Mouse (Mus musculus) brown adipose tissue, adult 24 weeks (tissue): ENCODE data around the gene Foxp4. TPM values are rescaled to one million over a fixed set of nuclear protein-coding genes. Genes with fewer than 3 reads are reported as not detected.

Source experiments
- H3K27ac ChIP-seq: fragments of 200-500 bp; replicated peaks from 2 replicates; pipeline ENCODE4 v1.5.1; 2012; ENCODE audit warnings: low read depth, mild to moderate bottlenecking, low read length
- H3K4me1 ChIP-seq: fragments of 200-500 bp; 2 replicates; pipeline ENCODE4 v1.6.1; 2012; ENCODE audit warnings: low read length, mixed read lengths; ENCODE audit not compliant: control insufficient read depth, insufficient read depth, insufficient read length
- H3K4me3 ChIP-seq: fragments of 200-500 bp; 2 replicates; pipeline ENCODE4 v1.5.1; 2012; ENCODE audit warnings: low read depth, mild to moderate bottlenecking, low read length, moderate library complexity; ENCODE audit not compliant: insufficient read depth
- polyA plus RNA-seq: library from polyadenylated mRNA; stranded (reverse); fragments of >200 nt; gene quantifications from 2 replicates; pipeline ENCODE4 v1.2.4, GENCODE M21; 2012; ENCODE audit not compliant: missing spikeins, insufficient read depth, insufficient read length

Foxp4 gene
- polyA plus RNA-seq, 1 experiment: 9.2 TPM

DNA sequence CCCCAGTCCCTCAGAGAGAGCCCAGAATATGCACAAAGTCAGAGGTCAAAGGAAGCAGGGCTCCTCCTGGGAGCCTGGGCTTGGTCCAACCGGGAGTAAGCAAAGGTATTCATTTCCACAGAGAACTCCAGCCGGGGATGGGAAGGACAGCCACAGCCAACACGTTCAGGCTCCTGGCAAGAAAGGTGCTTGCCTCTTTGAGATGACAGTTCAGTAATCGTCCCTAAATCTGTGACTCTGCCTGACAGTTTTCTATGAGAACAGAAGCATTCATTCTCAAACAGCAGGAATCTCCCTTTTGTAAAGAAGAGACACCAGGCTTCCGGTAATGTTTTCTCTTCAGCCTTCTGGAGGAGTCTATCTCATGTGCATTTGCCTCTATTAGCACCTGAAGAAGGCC is 4.6 kb downstream of the Foxp4 start:
- Histone ChIP-seq H3K4me1 (peaks cover 20% of the 10 kb centered on the region), H3K4me3 (no peak overlapping the region), H3K27ac (no peak overlapping the region)

GRCm38 (mm10) chr17:47917907-47918306 is 6.5 kb downstream of the Foxp4 start:
- no peak overlapping the region for H3K4me3 ChIP-seq
- H3K27ac ChIP-seq: no peak overlapping the region
- H3K4me1 ChIP-seq: peaks cover 20% of the 10 kb centered on the region

GRCm38 (mm10) chr17:47917212-47917611 is 7.2 kb downstream of the Foxp4 start:
- no peak overlapping the region for H3K27ac ChIP-seq
- H3K4me1 ChIP-seq: peaks cover 16% of the 10 kb centered on the region
- H3K4me3 ChIP-seq: no peak overlapping the region

DNA sequence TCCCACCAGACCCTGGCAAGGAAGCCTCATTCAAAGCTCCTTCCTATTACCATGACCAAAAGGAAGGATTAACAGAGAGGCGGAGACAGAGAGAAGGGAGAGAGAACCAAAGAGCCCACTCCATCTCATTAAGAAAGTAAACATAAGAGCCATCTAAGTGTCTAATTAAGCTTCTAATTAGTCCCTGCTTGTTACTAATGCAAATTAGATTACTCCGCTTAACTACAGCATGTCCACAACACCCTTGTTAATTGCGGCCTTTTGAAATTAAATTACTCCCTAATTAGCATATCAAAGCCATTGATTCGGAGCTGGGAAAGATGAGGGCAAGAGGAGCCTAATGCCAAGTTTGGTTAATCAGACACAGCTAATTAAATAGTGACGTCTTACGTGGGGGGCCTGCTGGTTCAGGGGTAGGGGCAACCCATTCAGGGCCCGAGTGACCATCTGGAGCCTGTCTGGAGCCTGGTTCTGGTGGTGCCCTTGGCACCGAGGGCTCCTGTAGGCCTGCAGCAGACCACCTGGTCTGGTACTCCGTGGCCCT is 9.7 kb downstream of the Foxp4 start:
- no peak overlapping the region for H3K4me3 ChIP-seq
- H3K27ac ChIP-seq: no peak overlapping the region
- no peaks in the 10 kb centered on the region for H3K4me1 ChIP-seq

GRCm38 (mm10) chr17:47909091-47910001 is 15.1 kb downstream of the Foxp4 start:
- Histone ChIP-seq H3K27ac (no peak overlapping the region), H3K4me1 (no peaks in the 10 kb centered on the region), H3K4me3 (peak overlapping the region; percentile 58)

DNA sequence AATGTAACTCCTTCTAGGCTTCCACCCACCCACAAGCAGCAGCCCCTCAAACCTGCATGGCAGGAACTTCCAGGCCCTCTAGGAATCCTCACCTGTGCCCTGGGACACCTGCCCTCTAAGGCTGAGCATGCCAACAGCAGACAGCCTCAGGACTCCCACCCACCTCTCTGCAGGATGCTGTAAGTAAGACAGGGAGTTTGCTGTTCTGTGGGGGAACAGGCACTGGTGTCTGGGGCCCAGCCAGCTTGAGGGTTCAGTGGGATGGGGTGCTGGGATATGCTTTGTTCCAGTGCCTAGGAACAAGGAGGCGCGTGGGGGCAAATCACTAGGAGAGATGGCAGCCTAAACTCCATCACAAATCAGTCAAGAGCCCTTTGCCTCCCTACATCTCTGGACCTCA is 16.4 kb downstream of the Foxp4 start:
- no peaks in the 10 kb centered on the region for H3K4me1 ChIP-seq
- no peak overlapping the region for H3K27ac ChIP-seq
- no peak overlapping the region for H3K4me3 ChIP-seq

DNA sequence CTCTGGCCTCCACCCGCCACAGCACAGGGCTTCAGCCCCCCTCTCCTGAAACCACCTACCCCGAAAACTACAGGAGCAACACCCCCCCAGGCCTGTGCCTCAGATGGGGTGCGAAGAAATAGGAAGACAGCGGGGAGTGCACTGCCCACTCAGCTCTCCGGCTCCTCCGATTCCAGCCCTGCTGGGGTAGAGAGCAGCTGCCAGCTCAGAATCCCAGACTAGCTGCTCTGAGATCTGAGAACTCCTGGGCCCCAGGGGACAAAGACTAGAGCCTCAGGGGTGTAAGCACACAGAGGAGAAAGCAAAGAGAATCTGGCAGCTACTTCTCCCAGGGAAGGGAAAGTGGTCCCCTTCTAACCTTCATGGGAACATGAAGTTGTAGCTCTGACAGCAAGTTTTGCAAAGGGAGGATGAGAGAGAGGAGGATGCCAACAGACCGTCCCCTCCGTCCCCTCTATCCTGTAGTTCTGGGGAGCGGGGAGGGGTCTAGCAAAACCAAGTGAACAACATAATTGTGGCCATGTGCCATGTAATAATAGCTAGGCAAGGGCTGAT is 17.0 kb downstream of the Foxp4 start:
- Histone ChIP-seq H3K4me3 (no peak overlapping the region), H3K27ac (no peak overlapping the region), H3K4me1 (no peaks in the 10 kb centered on the region)

- no peak overlapping the region for H3K27ac ChIP-seq
- H3K4me1 ChIP-seq: no peaks in the 10 kb centered on the region
- no peak overlapping the region for H3K4me3 ChIP-seq
Observed at GRCm38 (mm10) chr17:47903846-47904680, 20.4 kb downstream of the Foxp4 start.

DNA sequence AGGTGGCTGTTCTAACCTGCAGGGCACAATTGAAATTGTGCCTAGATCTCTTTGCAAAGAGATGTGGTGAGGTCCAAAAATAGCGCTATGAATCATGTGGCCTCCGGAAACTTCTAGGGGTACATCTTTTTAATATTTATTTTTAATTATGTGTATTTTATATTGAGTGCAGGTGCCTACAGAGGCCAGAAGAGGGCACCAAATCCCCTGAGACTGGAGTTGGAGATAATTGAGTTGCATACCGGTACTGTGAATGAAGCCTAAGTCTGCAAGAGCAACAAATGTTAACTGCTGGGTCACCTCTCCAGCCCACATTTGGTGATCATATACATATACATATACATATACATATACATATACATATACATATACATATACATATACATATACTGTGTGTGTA is 22.7 kb downstream of the Foxp4 start:
- Histone ChIP-seq H3K4me1 (no peaks in the 10 kb centered on the region), H3K27ac (no peak overlapping the region)

GRCm38 (mm10) chr17:47900716-47901115 is 23.7 kb downstream of the Foxp4 start:
- H3K4me1 ChIP-seq: no peaks in the 10 kb centered on the region
- no peak overlapping the region for H3K27ac ChIP-seq
- H3K4me3 ChIP-seq: no peak overlapping the region

More for the DNA sequence above, 22.7 kb downstream of the Foxp4 start:
- no peak overlapping the region for H3K4me3 ChIP-seq

- Histone ChIP-seq H3K27ac (no peak overlapping the region), H3K4me1 (no peaks in the 10 kb centered on the region), H3K4me3 (no peak overlapping the region)
Observed at GRCm38 (mm10) chr17:47899156-47899555, 25.3 kb downstream of the Foxp4 start.

GRCm38 (mm10) chr17:47897956-47898752 is 26.3 kb downstream of the Foxp4 start:
- Histone ChIP-seq H3K27ac (no peak overlapping the region), H3K4me3 (no peak overlapping the region), H3K4me1 (no peaks in the 10 kb centered on the region)

GRCm38 (mm10) chr17:47889727-47890126 is 34.7 kb downstream of the Foxp4 start:
- H3K27ac ChIP-seq: no peak overlapping the region
- H3K4me3 ChIP-seq: no peak overlapping the region

GRCm38 (mm10) chr17:47889267-47889666 is 35.2 kb downstream of the Foxp4 start:
- Histone ChIP-seq H3K4me3 (no peak overlapping the region), H3K27ac (no peak overlapping the region), H3K4me1 (no peaks in the 10 kb centered on the region)

More at GRCm38 (mm10) chr17:47889727-47890126, 34.7 kb downstream of the Foxp4 start:
- no peaks in the 10 kb centered on the region for H3K4me1 ChIP-seq
